In genomic region chr17:87107623-87108221, GRCm38 (mm10) we compare ENCODE assay signal across 8 mouse cellular contexts. TPM values are rescaled to one million over a fixed set of nuclear protein-coding genes. Genes with fewer than 3 reads are reported as not detected.
DNase-seq lines count a peak whose midpoint lies in the region; ATAC-seq lines count a peak whose summit lies in the region.

TSS of gene Socs5 (plus strand) at chr17:87107679.

- no peak for DNase-seq in cerebellum, postnatal 4 days (ENCODE audit: low spot score in 2 of 2)
- DNase-seq in thymus, postnatal 0 days (ENCODE audit: low spot score): peak; percentile 43
- no peak for DNase-seq in thymus, postnatal 36 days
- DNase-seq in left cerebral cortex, postnatal 4 days: no peak

- no peaks in the 10 kb centered on the region for H3K27me3 ChIP-seq in forebrain, embryonic 15.5 days
- H3K27me3 ChIP-seq in neural tube, embryonic 12.5 days (replicated peaks): no peaks in the 10 kb centered on the region

- peak; percentile 41 for ATAC-seq in cerebellum, adult (ENCODE audit: insufficient number of reproducible peaks, low FRiP score, low TSS enrichment)
- peak; percentile 82 for ATAC-seq in forebrain, embryonic 15.5 days (replicated peaks)
- ATAC-seq in hematopoietic stem cell, adult 5-6 weeks (replicated peaks in 1 of 2; ENCODE audit: insufficient read depth in 1 of 2, low FRiP score in 2 of 2, low TSS enrichment in 1 of 2, low read depth in 1 of 2, poor library complexity in 2 of 2, severe bottlenecking in 2 of 2): peak in 1 of 2 experiments; percentile 25; a peak in 1 of 4 replicates
- ATAC-seq in neural tube, embryonic 12.5 days (ENCODE audit: low FRiP score, low read depth): peak; percentile 87

- peak within 1 kb of the TSS; percentile 75 for H3K4me3 ChIP-seq in forebrain, embryonic 15.5 days
- H3K4me3 ChIP-seq in neural tube, embryonic 12.5 days: peak within 1 kb of the TSS; percentile 88

- intact Hi-C loops in left cerebral cortex, postnatal 4 days (cut with DNase I): no loop called here

- H3K4me2 ChIP-seq in forebrain, embryonic 15.5 days (replicated peaks): peak within 1 kb of the TSS; percentile 60
- H3K4me2 ChIP-seq in neural tube, embryonic 12.5 days (replicated peaks): peak within 1 kb of the TSS; percentile 80

- no peaks in the 10 kb centered on the region for H3K36me3 ChIP-seq in forebrain, embryonic 15.5 days
- no peaks in the 10 kb centered on the region for H3K36me3 ChIP-seq in neural tube, embryonic 12.5 days

- under 1% methylated on average over 56 of the region's 73 CpGs for WGBS in forebrain, embryonic 15.5 days
- under 1% methylated on average over 52 of the region's 73 CpGs for WGBS in neural tube, embryonic 12.5 days

- peak within 1 kb of the TSS; percentile 57 for H3K9ac ChIP-seq in forebrain, embryonic 15.5 days (replicated peaks)
- H3K9ac ChIP-seq in neural tube, embryonic 12.5 days: peak within 1 kb of the TSS; percentile 93

- peak within 1 kb of the TSS; percentile 89 for H3K27ac ChIP-seq in forebrain, embryonic 15.5 days (replicated peaks)
- peak within 1 kb of the TSS; percentile 80 for H3K27ac ChIP-seq in neural tube, embryonic 12.5 days

- peaks cover 26% of the 10 kb centered on the region for H3K4me1 ChIP-seq in forebrain, embryonic 15.5 days
- H3K4me1 ChIP-seq in neural tube, embryonic 12.5 days: peaks cover 12% of the 10 kb centered on the region; the same call in 1 of the 2 replicates

- H3K9me3 ChIP-seq in forebrain, embryonic 15.5 days: no peaks in the 10 kb centered on the region
- H3K9me3 ChIP-seq in neural tube, embryonic 12.5 days: no peaks in the 10 kb centered on the region

RNA-seq across cellular contexts. Expression of gene Socs5, which starts in this region (rescaled TPM):
- polyA plus RNA-seq in thymus, postnatal 0 days (2015; fragmentation: Nextera tagmentation; extraction: Ambion mirVana): 3.5 and 3.6 TPM in 2 replicates
- polyA plus RNA-seq in forebrain, embryonic 15.5 days (2015; fragmentation: Nextera tagmentation; extraction: Ambion mirVana): 11.0 and 12.0 TPM in 2 replicates
- 16.4 and 20.0 TPM in 2 replicates for total RNA-seq in hematopoietic stem cell, adult 5-6 weeks (2017)
- total RNA-seq in left cerebral cortex, postnatal 4 days (2021): 10 to 100 TPM; 47.1 to 48.2 TPM
- 17.8 and 18.6 TPM in 2 replicates for polyA plus RNA-seq in neural tube, embryonic 12.5 days (2016; fragmentation: Nextera tagmentation; extraction: Ambion mirVana)
